Mouse (Mus musculus) retina, postnatal 1 day (tissue): ENCODE results near the gene Tlnrd1.

Experiments
- DNase-seq: peaks from one replicate; pipeline ENCODE4 v3.0.0-alpha.2; 2012

The Tlnrd1 gene

GRCm38 (mm10) chr7:83842486-83843259, 41.4 kb downstream of the Tlnrd1 start:
- DNase-seq: no peak

DNA sequence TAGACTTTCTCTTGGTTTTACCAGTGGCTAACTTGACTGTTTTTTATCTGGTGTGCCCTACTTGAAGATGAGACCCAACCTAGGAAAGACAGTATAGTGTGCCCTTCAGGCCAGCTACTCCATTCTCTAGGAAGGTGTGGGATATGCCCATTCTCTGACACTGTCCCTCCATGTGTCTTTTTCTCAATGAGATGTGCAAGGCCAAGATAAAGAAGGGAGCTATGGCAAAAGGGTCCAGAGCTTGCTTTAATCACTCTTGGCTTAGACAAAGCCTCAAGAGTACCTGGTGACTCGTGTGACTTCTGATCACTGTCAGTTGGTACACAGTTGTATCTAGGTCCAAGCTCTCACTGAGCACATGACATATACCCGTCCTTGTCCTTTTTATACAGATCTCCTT, 44.0 kb downstream of the Tlnrd1 start:
- DNase-seq: no peak

DNA sequence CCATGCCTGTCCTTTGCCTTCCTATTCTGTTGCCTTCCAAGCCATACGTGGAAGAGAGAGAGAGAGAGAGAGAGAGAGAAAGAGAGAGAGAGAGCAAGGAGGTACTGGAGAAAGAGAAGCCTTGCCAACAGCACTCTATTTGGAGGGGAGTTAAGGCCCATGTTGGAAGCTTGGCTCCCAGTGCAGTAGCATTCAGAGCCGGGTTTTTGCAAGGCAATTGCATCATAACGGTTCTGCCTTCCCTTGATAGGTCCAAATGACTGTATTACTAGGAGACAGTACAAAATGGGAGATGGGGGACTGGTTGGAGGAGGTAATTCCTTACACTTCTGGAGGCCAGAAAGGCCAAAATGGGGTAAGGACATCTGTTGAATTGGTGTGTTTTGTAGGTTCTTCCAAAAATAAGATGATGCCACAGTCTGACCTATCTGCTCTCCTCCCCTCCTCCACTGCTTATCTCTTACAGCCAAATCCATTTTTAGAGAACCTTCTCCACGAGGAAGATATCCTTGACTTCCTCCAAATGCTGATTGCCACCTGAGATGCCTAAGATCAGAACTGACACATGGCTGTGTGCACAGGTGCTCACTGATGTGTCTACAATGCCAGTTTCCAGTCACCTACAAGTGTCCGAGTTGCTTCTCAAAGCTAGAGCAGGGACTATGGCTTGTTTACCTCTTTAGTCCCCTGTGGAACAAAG, 45.4 kb downstream of the Tlnrd1 start:
- DNase-seq: no peak
